Mouse (Mus musculus): ENCODE measurements at regions not wholly inside any gene's neighbourhood (a gene's known extent, or its start where the extent isn't known, plus 50 kb on each side); places are given as distances from the start of the nearest gene placed in this dataset.

DNA sequence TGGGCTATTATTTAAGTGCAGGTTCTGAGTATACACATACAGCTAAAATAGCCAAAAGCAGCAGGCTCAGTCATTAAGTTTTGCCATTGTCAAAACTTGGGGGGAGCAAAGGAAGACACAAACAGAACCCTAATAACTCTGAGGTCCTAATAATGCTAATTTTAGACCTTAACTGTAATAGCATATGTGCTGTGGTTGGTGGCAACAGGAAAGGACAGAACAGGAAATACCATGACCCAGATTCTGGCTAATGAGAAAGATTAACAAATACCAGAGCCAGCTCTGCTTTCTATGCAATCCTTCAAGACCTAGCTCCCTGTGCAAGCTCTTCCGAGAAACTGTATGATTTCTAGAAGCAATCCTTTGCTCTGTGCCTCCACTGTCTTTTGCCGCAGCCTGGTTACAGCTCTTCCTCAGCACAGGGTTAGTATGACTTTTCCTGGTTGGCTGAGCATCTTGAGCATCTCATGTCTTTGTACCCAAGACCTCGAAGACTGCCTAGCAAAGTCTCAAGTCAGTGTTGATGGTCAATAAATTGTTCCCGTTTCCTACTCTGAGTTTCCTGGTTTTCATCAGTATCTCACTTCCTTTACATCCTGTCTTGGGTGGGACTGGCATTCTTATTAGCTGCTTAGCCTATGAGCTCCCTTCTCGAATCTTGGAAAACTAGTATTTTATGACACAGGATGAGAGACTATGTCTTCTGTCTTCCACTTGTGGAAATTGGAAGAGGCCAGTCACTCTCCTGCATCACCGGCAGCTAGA is 49.9 kb upstream of the Eed start:
- DNase-seq = no peak

DNA sequence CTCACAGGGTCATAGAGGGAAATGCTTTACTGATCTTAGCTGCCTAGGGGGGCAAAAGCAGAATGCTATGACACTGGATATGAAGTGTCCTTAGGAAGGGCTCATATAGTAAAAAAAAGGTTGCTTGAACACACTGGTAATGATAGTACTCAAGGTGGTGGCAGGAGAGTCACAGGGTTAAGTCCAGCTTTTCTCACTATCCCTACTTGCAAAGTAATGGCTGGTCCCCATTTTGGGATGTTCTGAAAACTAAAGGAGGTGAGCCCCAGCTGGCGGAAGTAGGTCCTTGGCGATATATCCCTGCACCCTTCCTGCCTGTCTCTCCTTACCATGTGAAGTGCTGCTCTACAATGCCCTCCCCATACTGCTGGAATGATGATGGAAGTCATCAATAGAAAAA is 52.3 kb upstream of the Eed start:
- no peak for DNase-seq

DNA sequence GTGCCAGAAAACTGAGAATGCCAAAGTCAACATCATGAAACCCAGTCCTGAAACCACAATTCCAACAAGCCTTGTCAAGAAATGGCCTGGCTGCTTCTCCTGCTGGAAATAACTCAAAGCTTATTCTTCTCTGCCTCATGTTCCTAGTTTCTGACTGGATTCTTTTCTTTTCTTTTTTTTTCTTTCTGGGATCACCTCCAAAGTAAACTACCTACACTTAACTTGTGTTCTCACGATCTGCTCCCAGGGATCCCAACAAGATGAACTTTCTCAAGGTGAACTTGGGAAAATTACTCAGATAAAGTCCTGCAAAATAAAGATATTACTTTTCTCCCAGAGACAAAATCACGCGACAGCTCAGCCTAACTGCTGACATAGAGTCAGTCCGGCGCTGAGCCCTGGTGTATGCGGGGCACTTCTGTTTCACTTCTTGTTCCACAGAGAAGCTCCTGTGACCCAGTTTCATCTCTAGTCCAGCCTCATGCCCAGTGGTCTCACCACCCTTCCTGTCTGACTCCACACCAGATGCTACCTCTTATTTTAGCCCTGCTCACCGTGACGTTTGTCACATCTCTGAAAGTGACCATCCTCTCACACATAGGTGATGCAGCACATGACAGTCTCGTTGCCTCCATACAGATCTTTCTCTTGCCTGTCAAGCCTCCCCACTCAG is 53.0 kb upstream of the Eed start:
- no peak for DNase-seq

DNA sequence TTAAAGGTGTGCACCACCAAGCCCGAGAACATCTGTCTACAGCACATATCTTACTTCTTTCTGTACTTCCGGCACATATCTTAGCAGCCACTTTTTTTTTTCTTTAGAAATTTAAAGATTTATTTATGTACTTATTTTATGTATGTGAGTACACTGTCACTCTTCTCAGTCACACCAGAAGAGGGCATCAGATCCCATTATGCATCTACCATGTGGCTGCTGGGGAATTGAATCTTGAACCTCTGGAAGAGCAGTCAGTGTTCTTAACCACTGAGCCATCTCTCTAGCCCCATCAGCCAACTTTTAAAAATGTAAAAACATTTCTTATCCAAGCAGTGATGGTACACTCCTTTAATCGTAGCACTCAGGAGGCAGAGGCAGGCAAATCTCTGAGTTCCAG is 53.7 kb upstream of the Eed start:
- no peak for DNase-seq

DNA sequence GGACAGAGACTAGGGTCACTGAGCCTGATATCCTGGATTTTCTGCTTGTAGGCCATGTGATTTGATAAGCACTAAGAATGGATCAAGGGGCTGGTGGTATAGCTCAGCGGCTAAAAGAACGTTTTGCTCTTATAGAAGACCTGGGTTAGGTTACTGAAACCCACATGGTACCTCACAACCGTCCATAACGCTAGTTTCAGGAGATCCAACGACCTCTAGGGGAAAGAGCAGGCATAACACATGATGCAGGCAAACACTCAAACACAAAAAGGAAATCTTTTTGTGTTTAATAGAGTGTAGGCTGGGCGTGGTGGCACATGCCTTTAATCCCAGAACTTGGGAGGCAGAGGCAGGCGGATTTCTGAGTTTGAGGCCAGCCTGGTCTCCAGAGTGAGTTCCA is 54.6 kb upstream of the Eed start:
- DNase-seq = no peak

DNA sequence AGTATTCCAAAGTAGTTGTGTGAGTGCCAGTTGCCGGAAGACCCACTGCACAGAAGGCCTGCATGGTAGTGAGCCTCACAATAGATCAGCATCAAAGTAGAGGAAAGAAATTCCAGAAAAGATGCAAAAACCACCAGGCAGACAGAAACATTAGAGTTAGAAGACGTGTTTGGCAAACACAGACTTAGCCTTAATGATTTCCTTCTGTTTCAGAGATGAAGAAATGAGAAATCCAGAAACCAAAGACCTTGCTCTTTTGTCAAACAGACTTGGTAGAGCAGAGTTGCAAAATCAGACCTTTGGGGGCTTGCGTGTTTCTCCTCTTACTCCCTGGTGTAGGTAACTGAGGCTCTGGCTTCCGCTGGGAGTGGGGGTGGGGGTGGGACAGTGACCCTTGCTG is 57.0 kb upstream of the Eed start:
- no peak for DNase-seq

DNA sequence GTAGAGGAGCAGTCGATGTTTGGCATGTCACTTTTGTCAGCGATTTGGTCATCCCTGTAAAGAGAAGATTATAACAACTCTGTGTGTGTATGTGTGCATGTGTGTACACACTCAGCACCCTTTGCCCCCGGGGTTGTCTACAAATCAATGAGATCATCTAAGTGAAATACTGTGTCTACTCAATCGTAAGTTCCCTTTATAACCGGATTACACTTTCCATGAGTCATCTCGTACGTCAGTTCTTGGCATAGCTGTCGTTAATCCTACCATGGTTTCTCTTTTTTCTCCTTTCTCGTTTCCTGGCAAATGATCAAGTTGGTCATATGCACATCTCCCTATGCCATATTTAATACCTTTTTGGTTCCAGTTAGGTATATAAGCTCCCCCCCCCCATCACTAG is 58.7 kb upstream of the Eed start:
- DNase-seq = no peak

DNA sequence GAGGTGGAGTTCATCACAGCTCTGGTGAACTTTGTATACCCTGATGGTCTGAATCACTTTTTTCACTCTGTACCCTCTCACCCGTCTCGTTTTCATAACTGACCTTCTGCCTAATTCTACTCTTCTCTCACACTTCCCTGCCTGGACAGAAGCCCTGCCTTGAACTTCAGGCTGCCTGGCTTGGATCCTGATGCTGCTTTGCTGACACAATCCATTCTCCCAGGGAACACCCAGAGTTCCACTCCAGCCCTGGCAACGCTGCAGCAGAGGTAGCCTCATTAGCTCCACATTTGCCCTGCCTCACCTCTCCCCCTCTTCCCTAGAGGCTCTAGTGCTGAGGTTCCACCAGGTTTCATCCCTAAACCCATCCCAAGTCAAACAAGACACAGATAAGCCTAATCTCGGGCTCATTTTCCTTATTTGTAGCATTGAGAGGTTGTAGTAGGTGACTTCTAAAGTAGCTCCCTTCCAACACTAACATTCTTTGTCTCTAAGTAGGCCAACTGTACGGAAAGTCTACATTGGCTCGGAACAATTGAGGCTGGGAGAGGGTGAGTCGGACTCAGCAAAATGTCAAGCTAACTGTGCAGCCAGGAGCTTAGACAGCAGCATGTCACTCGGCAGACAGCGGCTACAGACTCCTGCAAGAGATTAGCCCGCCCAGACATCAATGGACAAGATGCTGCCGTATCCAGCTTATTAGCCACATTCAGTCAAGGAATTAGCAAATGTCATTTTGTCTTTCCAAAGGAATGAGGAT is 60.0 kb upstream of the Eed start:
- DNase-seq = peak; percentile 84

DNA sequence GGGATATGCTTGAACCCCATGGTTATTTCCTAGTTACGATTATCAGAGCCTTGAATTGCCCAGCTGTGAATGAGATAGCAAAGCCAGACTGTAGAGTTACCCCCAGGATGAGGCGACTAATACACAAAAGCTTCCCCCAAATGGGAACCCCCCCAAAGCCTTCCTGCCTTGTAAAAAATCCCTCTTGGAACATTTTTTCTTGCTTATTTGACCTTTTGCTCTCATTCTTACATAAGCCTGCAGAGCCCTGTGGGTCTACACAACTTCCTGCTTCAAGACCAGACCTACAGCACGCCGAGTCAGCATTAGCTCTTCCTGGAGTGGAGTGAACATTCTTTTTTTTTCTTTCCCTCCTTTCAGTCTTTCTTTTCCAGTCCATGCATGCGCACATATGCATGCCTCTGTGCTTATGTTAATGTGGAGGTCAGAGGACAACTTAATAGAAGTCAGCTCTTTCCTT is 60.8 kb upstream of the Eed start:
- DNase-seq = peak; percentile 83

DNA sequence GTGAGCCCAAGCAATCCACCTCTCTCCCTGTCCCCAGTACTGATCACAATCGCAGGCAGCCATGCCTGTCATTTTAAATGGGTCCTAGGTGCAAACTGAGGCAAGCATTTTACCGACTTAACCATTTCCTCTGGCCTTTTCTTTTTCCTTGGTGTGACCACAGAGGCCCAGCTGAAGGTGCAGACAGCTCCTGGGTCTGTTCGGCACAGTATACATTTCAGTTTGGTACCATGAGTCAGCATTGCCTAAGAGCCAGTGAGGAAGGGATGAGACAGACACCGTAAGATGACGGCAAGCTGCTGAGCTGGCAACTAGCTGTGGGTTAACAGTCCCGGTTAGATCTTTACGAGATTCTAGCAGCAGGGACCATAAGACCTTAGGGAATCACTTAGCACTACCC is 61.6 kb upstream of the Eed start:
- no peak for DNase-seq

DNA sequence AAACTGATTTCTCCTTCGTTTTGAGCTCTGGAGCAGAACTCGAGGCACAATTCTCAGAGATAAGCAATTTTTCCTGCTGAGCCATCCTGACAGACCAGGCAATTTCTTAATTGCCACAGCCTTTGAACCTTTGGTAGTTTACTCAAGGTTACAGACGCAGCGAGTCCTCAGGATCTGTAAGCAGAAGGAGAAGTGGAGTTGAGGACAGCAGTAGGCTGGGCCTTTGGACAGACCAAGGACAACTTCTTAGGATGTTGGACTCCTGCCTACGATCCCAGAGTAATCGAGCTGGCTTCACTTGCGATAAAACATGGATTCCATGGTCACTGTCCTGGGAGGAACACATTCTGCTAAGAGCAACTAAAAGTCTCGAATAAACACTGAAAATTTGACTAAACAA is 62.7 kb upstream of the Eed start:
- peak; percentile 72 for DNase-seq

DNA sequence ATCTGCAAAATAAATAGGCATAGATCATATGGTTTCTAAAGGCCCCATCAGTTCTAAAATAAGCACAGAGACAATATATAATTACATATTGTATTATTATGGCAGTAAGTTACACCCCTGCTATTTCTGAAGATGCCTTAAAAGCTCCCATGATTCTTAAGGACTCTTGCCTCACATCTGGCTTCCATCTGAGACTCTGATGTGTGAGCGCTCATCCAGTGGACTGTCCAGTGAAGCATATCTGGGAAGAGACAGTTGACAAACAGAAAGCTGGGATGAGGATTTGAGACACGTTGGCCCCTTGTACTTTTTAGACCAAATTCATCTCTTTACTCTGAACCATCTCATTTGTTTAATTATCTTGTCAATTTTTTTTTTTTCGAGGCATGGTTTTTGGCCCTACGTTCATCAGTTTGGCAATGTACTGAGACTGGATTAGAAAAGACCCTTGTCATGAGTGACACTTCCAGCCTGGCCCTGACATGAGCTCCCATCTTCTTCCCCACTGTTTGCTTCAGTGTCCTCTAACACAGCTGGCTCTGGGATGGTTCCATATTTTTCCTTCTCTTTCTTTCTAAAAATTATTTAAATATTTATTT is 63.4 kb upstream of the Eed start:
- DNase-seq = no peak

DNA sequence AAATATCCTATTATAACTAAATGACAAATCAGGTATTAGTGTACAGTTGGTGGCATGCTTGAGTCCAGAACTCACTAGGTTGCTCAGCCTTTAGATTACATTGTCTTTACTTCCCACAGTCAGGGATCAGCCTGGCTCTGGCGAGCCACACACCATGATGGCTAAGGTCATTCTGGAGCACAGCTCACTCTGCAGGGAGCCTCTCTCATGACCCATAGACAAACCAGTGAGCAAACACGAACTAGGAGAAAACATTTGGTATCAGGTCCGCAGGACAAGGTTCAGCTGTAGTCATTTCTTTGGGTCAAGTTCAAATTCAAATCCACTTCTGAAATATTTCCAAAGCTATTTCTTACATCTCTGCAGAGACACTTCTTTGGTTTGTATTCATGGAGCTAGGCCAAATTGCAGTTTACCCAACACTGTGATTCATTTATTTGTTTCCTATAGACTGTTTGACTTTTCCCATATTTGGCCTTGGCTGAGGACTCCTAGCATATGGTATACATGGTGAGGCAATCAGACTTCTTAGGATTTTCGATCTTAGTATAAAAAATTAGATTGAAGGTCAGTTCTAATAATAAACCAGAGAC is 64.5 kb upstream of the Eed start:
- DNase-seq = no peak

DNA sequence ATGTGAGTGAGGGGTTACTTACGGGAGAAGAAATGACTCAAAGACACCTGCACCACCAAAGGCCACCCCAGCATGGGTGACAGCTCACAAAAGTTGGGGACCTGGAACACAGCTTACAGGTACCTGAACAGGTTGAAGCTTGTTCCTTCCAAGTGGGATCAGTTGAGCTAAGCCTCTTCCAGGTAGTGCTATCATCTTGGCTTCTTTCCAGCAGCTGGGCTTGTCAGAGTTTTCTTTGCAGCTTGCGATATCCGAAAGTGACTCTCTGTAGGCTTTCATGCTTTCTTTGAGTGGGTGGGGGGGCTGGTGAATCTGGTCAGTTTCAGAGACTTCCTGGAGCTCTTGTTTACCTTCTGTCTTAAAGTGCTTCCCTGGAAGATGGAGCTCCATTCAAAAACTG is 65.4 kb upstream of the Eed start:
- DNase-seq = no peak

DNA sequence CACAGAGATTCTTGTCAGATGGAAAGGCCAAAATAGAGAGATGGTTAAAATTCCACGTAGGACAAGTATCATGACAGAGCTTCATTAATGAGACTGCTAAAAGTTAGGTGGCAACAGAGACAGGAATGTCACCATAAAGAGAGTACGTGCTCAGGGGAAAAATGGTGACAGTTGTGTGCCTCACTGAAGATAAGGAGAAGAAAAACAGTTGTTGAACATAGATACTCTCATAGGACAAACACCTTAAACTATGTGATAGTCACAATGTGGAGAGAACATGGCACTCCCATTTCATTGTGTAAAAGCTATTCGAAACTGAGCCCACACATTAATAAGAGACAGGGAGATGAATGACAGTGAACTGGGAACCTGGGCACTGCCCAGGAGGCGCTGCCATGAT is 66.1 kb upstream of the Eed start:
- no peak for DNase-seq

DNA sequence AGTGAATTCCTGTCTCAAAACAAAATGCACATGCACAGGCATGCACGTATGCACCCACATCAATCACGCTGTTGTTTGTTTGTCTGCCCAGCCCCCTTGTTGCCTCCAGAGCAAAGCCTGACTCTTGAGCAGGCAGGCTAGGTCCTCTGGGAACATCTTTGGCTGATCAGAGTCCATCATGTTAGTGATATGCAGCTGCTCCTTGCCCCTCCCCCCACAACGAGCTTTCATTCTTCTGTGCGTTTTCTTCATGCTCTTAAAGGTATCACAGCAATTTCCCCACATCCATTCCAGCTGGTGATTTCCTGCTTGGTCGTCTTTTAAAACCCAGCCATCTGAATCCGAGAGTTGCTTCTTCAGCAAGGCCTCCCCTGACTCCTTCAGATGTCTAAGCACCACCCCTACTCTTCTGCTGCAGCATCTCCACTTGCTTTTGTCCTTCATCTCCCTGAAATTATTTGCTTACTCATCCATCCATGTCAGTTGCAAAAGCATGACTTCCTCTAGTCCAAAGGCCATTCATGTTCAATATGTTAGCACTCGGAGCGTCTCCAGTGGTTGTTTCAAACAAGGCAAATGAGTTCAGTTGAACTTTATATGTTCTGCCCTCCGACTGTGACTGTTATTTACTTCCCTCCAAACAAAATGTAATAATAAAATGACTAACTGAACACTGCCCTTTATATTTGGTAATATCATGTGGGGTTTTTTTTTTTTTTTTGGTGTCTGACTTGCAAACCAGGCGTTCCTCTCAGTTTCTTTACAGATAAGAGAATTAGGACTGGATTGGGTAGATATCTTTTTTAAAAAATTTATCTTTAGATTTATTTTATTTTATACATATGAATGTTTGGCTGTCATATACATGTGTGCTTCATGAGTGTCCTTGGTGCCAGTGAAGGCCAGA is 67.9 kb upstream of the Eed start:
- DNase-seq = no peak

DNA sequence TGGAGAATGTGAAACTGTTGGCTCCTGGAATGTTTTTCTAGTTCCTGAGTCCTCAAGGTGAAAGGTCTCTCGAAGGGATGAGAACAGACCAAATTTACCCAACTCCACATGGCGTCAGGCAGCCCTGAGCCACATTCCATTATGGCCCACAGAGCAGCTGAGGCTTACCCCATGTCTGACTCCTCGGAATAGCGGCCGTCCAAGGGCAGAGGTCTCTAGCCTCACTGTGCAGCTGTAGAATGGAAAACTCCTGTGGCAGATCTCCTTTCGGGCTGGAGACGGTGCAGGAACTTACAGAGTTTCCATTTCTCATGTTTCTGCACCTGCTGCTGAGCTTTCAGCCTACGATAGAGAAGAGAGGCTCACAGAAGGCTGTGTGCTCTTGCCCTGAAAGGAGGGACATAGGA is 69.1 kb upstream of the Eed start:
- DNase-seq = no peak

DNA sequence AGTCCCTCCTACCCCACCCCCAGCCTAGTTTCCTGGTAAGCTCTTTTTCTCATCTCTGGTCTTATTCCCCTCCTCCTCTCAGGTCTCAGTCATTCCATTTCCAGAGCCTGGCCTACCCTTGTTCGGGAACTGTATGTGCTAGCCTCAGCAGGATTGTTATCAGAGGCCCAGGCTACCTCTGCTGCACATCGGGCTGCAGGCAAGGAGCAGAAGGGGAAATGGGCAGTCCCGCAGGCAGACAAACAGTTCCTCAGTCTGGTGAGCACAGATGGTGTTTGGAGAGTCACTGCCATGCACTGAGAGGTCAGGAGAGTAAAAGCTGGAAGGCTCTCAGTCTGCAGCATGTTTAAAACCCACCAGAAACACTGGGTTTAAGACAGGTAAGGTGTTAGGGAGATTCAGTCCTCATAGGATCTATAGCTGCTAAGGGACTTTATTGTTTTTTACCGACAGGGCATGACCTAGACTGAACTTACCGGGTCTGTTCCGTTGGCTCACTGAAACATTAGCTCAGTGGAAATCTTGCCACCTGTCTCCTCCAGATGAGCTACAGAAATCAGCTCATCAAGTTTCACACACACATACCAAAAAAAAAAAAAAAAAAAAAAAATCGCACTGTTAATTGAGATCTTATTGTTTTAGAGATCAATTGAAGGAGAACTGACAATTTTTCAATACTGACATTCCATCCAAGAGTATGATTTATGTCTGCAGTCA is 74.2 kb upstream of the Eed start:
- no peak for DNase-seq

DNA sequence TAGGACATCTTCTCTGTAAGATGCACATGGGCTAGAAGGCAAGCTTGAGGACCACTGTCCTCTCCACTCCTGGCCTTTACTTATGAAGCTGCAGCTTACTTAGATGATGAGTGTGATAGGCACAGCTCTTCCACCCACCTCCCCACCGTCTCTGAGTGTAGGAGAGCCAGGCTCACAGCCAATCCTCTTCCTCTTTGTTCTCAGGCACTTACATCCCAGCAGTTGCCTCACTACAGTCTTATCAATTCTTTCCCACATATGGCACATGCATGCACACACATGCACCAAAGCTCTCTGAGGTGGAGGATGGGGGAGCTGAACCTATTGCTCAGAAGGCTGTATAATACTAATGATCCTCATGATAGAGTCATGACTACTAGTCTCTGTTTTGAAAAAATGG is 72.1 kb upstream of the Picalm start:
- DNase-seq = no peak

DNA sequence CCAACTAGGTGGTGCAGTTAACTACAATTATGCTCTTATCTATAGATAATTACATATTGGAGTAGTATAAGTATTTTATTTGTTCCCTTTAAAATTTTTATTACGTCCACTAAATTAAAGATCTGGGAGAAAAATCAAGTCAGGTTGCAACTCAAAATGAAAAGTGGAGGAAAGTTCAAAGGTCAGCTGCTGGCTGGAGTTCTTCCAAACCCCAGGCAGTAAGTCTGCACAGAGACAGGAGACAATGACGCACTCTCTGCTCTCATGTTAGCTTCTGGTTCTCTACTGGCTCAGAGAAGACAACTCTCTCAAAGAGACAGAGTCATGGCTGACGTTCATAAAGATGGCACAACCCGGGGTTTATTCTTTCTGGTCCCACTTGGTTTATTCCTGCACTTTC is 71.4 kb upstream of the Picalm start:
- DNase-seq = peak; percentile 51

DNA sequence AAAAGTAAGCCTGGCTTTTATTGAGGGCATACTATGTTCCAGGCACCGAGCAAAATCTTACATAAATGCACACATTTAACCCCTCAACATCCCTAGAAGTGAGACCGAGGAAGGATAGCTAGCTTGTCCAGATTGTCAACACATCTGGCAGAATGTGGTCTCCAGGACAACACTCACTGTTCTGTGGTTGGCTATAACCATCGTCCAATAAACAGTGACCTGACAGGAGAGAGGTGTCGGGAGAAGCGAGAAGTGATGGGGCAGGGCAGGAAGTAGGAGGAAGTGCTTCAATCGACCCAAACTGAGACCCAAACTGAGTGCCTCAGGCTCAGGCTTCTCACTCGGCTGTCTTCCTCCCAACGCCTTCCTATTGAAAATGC is 70.8 kb upstream of the Picalm start:
- DNase-seq = no peak

All from kidney, adult 11 months (tissue).